Mouse (Mus musculus): ENCODE data around the gene Acsl1. TPM values are rescaled to one million over a fixed set of nuclear protein-coding genes. Genes with fewer than 3 reads are reported as not detected.

Gene Acsl1
- polyA plus RNA-seq, 1 experiment: 12.7 TPM

DNA sequence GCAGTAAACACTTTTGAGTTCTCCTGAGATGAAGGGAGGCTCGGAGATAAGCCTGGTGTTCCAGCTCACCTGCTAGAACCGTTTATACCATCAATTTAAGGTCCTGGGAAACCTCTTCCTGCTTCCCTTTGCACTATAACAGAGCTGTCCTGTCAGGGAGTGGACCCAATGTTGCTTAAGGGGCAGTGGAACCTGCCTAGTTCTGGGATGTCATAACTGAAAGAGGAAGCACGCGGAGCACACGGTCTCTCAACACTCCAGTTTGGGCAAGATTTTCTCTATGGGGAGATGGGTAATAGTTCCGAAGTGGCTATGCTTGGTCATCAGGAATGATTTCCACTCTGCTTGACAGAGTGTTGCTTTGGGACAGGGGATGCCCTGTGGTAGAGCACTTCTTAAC, 49.8 kb downstream of the Acsl1 start:
- H3K27ac ChIP-seq (ENCODE audit: insufficient read depth, low read length): no peak overlapping the region
- H3K4me1 ChIP-seq (ENCODE audit: control insufficient read depth, insufficient read depth, low read length): no peaks in the 10 kb centered on the region
- TF ChIP-seq CTCF (IDR thresholded peaks at IDR 0.05; ENCODE audit: borderline replicate concordance, insufficient read depth, low read length): no peak
- TF ChIP-seq POLR2A (IDR thresholded peaks at IDR 0.05; ENCODE audit: low read depth, low read length): no peak
- no peak overlapping the region for H3K4me3 ChIP-seq (ENCODE audit: insufficient read depth, low read length)

GRCm38 (mm10) chr8:46526098-46526497, 55.3 kb downstream of the Acsl1 start:
- no peaks in the 10 kb centered on the region for H3K4me1 ChIP-seq (ENCODE audit: control insufficient read depth, insufficient read depth, low read length)
- no peak overlapping the region for H3K27ac ChIP-seq (ENCODE audit: insufficient read depth, low read length)
- TF ChIP-seq CTCF (IDR thresholded peaks at IDR 0.05; ENCODE audit: borderline replicate concordance, insufficient read depth, low read length) (no peak), POLR2A (IDR thresholded peaks at IDR 0.05; ENCODE audit: low read depth, low read length) (no peak)
- H3K4me3 ChIP-seq (ENCODE audit: insufficient read depth, low read length): no peak overlapping the region

DNA sequence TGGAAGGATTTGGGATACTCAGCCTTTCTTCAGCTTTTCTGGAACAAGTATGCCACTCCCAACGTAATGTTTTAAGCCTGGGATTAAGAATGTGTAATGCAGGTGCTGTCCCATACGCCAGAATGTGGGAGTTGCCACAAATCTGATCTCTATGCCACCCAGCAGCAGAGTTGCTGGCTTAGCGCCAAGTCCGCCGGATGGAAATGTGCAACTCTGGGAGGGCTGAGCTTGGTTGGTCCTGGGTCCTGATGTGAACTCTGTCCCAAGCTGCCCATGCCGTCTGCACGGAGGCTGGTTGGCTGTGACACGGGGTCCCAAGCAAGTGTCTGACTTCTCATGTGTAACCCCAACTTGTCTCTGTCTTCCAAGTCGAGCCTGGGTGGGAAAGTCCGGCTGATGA, 56.0 kb downstream of the Acsl1 start:
- no peak for TF ChIP-seq POLR2A (IDR thresholded peaks at IDR 0.05; ENCODE audit: low read depth, low read length)
- TF ChIP-seq CTCF (IDR thresholded peaks at IDR 0.05; ENCODE audit: borderline replicate concordance, insufficient read depth, low read length): no peak
- Histone ChIP-seq H3K4me1 (ENCODE audit: control insufficient read depth, insufficient read depth, low read length) (no peaks in the 10 kb centered on the region), H3K27ac (ENCODE audit: insufficient read depth, low read length) (no peak overlapping the region), H3K4me3 (ENCODE audit: insufficient read depth, low read length) (no peak overlapping the region)

GRCm38 (mm10) chr8:46529508-46529907, 58.7 kb downstream of the Acsl1 start:
- H3K4me3 ChIP-seq (ENCODE audit: insufficient read depth, low read length): no peak overlapping the region

GRCm38 (mm10) chr8:46530541-46530940, 59.7 kb downstream of the Acsl1 start:
- Histone ChIP-seq H3K27ac (ENCODE audit: insufficient read depth, low read length) (no peak overlapping the region), H3K4me1 (ENCODE audit: control insufficient read depth, insufficient read depth, low read length) (no peaks in the 10 kb centered on the region), H3K4me3 (ENCODE audit: insufficient read depth, low read length) (no peak overlapping the region)
- TF ChIP-seq CTCF (IDR thresholded peaks at IDR 0.05; ENCODE audit: borderline replicate concordance, insufficient read depth, low read length) (no peak), POLR2A (IDR thresholded peaks at IDR 0.05; ENCODE audit: low read depth, low read length) (no peak)

More at GRCm38 (mm10) chr8:46529508-46529907, 58.7 kb downstream of the Acsl1 start:
- no peak for TF ChIP-seq POLR2A (IDR thresholded peaks at IDR 0.05; ENCODE audit: low read depth, low read length)
- H3K27ac ChIP-seq (ENCODE audit: insufficient read depth, low read length): no peak overlapping the region
- H3K4me1 ChIP-seq (ENCODE audit: control insufficient read depth, insufficient read depth, low read length): no peaks in the 10 kb centered on the region

DNA sequence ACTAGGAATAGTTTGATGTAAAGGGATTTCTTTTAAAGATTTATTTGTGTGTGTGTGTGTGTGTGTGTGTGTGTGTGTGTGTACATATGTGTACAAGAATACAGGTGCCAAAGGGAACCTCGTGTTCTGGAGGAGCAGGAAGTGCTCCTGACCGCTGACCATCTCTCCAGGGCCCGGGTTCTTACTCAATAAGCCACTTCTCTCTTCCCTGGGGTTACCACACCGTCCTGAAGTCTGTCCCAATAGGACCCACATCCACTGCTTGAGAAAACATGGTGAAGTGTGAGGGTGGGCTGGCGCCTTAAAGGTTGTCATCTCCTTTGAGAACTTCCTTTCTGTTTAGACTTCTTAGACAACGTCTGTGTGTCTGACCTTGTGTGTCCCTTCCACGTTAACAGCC, 63.1 kb downstream of the Acsl1 start:
- Histone ChIP-seq H3K4me1 (ENCODE audit: control insufficient read depth, insufficient read depth, low read length) (no peaks in the 10 kb centered on the region), H3K4me3 (ENCODE audit: insufficient read depth, low read length) (no peak overlapping the region), H3K27ac (ENCODE audit: insufficient read depth, low read length) (no peak overlapping the region)
- TF ChIP-seq CTCF (IDR thresholded peaks at IDR 0.05; ENCODE audit: borderline replicate concordance, insufficient read depth, low read length) (no peak), POLR2A (IDR thresholded peaks at IDR 0.05; ENCODE audit: low read depth, low read length) (no peak)

DNA sequence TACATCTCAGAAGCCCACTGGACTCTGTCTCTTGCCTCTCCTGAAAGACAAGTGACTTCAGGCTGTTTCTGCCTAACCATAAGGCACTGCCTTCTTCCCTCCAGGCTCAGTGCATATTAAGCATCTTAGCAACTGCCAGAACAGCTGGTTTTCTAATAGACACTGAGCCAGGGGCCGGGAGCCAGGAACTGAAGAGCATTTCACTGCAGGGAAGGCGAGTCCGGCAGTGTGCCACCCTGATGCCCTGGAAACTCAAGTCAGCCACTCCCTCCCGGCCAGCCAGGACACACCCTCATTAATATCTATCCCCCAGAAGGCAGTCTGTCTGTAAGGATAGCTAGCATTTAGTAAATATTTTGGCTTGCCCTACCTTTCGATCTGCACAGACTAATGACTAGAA, 68.9 kb downstream of the Acsl1 start:
- no peak overlapping the region for H3K4me3 ChIP-seq (ENCODE audit: insufficient read depth, low read length)
- H3K4me1 ChIP-seq (ENCODE audit: control insufficient read depth, insufficient read depth, low read length): no peaks in the 10 kb centered on the region
- no peak for TF ChIP-seq POLR2A (IDR thresholded peaks at IDR 0.05; ENCODE audit: low read depth, low read length)
- TF ChIP-seq CTCF (IDR thresholded peaks at IDR 0.05; ENCODE audit: borderline replicate concordance, insufficient read depth, low read length): no peak
- no peak overlapping the region for H3K27ac ChIP-seq (ENCODE audit: insufficient read depth, low read length)

DNA sequence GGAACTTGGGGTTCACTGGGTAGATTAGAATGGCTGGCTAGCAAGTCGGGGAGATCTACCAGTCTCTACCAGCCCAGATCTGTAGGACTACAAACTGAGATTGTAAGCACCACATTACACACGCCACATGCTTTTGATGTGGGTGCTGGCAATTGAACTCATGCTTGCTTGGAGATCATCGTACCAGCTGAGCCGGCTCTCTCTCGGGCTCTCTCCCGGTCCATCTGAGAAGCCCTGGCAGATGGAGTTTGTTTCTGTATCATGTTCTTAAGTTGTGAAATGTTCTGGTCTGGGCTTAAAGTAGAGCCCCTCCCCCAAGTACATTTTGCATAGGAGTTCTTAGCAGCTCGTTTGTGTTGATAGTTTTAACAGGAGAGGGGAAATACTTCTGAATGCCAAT, 72.4 kb downstream of the Acsl1 start:
- no peaks in the 10 kb centered on the region for H3K4me1 ChIP-seq (ENCODE audit: control insufficient read depth, insufficient read depth, low read length)
- H3K4me3 ChIP-seq (ENCODE audit: insufficient read depth, low read length): no peak overlapping the region
- H3K27ac ChIP-seq (ENCODE audit: insufficient read depth, low read length): no peak overlapping the region
- TF ChIP-seq POLR2A (IDR thresholded peaks at IDR 0.05; ENCODE audit: low read depth, low read length) (no peak), CTCF (IDR thresholded peaks at IDR 0.05; ENCODE audit: borderline replicate concordance, insufficient read depth, low read length) (no peak)

DNA sequence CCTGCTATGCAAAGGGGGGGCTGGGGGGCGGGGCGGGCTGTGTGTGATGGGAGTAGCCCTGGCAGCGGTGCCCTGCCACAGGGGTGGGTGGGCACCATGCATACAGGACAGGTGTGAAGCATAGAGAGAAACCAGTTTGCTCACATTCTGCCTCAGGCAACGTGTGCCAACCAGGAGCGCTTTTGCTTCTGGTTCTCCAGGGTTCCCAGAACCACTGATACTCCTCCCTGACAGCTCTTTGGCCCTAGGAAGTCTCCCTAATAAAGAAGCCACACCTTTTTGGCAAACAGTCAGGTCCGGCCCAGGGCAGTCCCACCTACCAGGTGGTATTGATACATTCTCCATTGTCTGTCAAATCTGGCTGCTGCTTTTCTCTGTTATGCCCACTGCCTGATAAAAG, 72.8 kb downstream of the Acsl1 start:
- Histone ChIP-seq H3K4me3 (ENCODE audit: insufficient read depth, low read length) (no peak overlapping the region), H3K27ac (ENCODE audit: insufficient read depth, low read length) (no peak overlapping the region), H3K4me1 (ENCODE audit: control insufficient read depth, insufficient read depth, low read length) (no peaks in the 10 kb centered on the region)
- TF ChIP-seq CTCF (IDR thresholded peaks at IDR 0.05; ENCODE audit: borderline replicate concordance, insufficient read depth, low read length): no peak
- no peak for TF ChIP-seq POLR2A (IDR thresholded peaks at IDR 0.05; ENCODE audit: low read depth, low read length)

- TF ChIP-seq POLR2A (IDR thresholded peaks at IDR 0.05; ENCODE audit: low read depth, low read length) (no peak), CTCF (IDR thresholded peaks at IDR 0.05; ENCODE audit: borderline replicate concordance, insufficient read depth, low read length) (no peak)
- no peaks in the 10 kb centered on the region for H3K4me1 ChIP-seq (ENCODE audit: control insufficient read depth, insufficient read depth, low read length)
- H3K4me3 ChIP-seq (ENCODE audit: insufficient read depth, low read length): no peak overlapping the region
- no peak overlapping the region for H3K27ac ChIP-seq (ENCODE audit: insufficient read depth, low read length)
Measured at GRCm38 (mm10) chr8:46545854-46546253, 75.0 kb downstream of the Acsl1 start.
